Mouse (Mus musculus) heart, postnatal 0 days (tissue): ENCODE results near the gene Pola2. TPM values are rescaled to one million over a fixed set of nuclear protein-coding genes. Genes with fewer than 3 reads are reported as not detected.

Experiments used
- ATAC-seq: fragments of 200-750 bp; cut with Nextera tagmentation; 2 replicates; pipeline ENCODE4 v1.8.0; 2017; ENCODE audit warnings: low read depth, moderate number of reproducible peaks, moderate library complexity; ENCODE audit not compliant: insufficient read depth
- DNase-seq: peaks from one replicate; pipeline ENCODE4 v3.0.0-alpha.2; 2016; ENCODE audit warnings: low spot score
- H3K27ac ChIP-seq: fragments of 300-500 bp; sonication (generic); 2 replicates; pipeline ENCODE4 v1.5.1; 2014; ENCODE audit warnings: low read depth, mild to moderate bottlenecking
- H3K27me3 ChIP-seq: fragments of 300-500 bp; sonication (generic); 2 replicates; pipeline ENCODE4 v1.6.1; 2014; ENCODE audit warnings: low read length, mixed read lengths; ENCODE audit not compliant: control insufficient read depth, insufficient read depth
- H3K36me3 ChIP-seq: fragments of 300-500 bp; sonication (generic); replicated peaks from 2 replicates; pipeline ENCODE4 v1.6.1; 2014; ENCODE audit warnings: low read length, mixed read lengths; ENCODE audit not compliant: control insufficient read depth, insufficient read depth
- H3K4me1 ChIP-seq: fragments of 300-500 bp; sonication (generic); 2 replicates; pipeline ENCODE4 v1.6.1; 2014; ENCODE audit warnings: antibody characterized with exemption; ENCODE audit not compliant: control insufficient read depth, insufficient read depth
- H3K4me2 ChIP-seq: fragments of 300-500 bp; sonication (generic); 2 replicates; pipeline ENCODE4 v1.6.1; 2014; ENCODE audit warnings: low read depth, mild to moderate bottlenecking, low read length, moderate library complexity
- H3K4me3 ChIP-seq: fragments of 300-500 bp; sonication (generic); 2 replicates; pipeline ENCODE4 v1.5.1; 2014; ENCODE audit warnings: low read depth, low read length
- H3K9ac ChIP-seq: fragments of 300-500 bp; sonication (generic); replicated peaks from 2 replicates; pipeline ENCODE4 v1.6.1; 2014; ENCODE audit warnings: low read depth, low read length, mixed read lengths
- H3K9me3 ChIP-seq: fragments of 300-500 bp; sonication (generic); replicated peaks from 2 replicates; pipeline ENCODE4 v1.6.1; 2016; ENCODE audit warnings: low read length; ENCODE audit not compliant: control insufficient read depth
- CTCF ChIP-seq: IDR thresholded peaks from 2 replicates; pipeline ENCODE4 v1.5.1; 2016; ENCODE audit warnings: antibody characterized with exemption, control low read depth, low read depth
- EP300 ChIP-seq: IDR thresholded peaks from 2 replicates; pipeline ENCODE4 v1.6.1; 2016; ENCODE audit warnings: antibody characterized with exemption, low read depth
- WGBS: fragments of 180-500 bp; shearing (Covaris S2); extraction: QIAGEN DNeasy Blood & Tissue Kit; methylation state at CpG from one replicate; pipeline ENCODE4 v1.1.7; 2014; 5-methylcytosine and 5-hydroxymethylcytosine counted together
- polyA plus RNA-seq: library from polyadenylated mRNA; unstranded; fragments of >200 nt; fragmentation: Nextera tagmentation; extraction: Ambion mirVana; gene quantifications from 2 replicates; pipeline ENCODE4 v1.2.1, GENCODE M21; 2015
- total RNA-seq: library from RNA; depleted of rRNA; stranded (reverse); fragments of >200 nt; gene quantifications from 2 replicates; pipeline ENCODE4 v1.2.3, GENCODE M21; 2014; ENCODE audit warnings: low replicate concordance

Pola2 gene
- total and polyA plus RNA-seq, 2 experiments from 2014 or later = 34.1 to 44.7 TPM

GRCm38 (mm10) chr19:5955704-5956670 is 8.0 kb downstream of the Pola2 start:
- Histone ChIP-seq H3K9ac (peak overlapping the region; percentile 26; the same call in 1 of the 2 replicates), H3K27ac (peak overlapping the region; percentile 71), H3K9me3 (no peaks in the 10 kb centered on the region), H3K27me3 (no peaks in the 10 kb centered on the region), H3K4me2 (peak overlapping the region; percentile 48), H3K36me3 (peaks cover 18% of the 10 kb centered on the region; the same call in 1 of the 2 replicates), H3K4me3 (peak overlapping the region; percentile 21), H3K4me1 (peaks cover 33% of the 10 kb centered on the region)
- TF ChIP-seq EP300 (no peak), CTCF (no peak)
- DNase-seq = peak; percentile 56
- ATAC-seq = 0 out of 2 replicates have a peak, but pooled peaks have one; percentile 21
- WGBS = 49% methylated on average over 28 of the region's 28 CpGs

GRCm38 (mm10) chr19:5954936-5955335 is 9.1 kb downstream of the Pola2 start:
- no peaks in the 10 kb centered on the region for H3K27me3 ChIP-seq
- H3K27ac ChIP-seq = 0 out of 2 replicates have a peak overlapping the region, but pooled peaks have one; percentile 18
- DNase-seq (no peak), ATAC-seq (no peak)
- H3K4me1 ChIP-seq = peaks cover 36% of the 10 kb centered on the region
- TF ChIP-seq EP300 (no peak), CTCF (no peak)
- H3K4me2 ChIP-seq = no peak overlapping the region
- peaks cover 20% of the 10 kb centered on the region for H3K36me3 ChIP-seq
- WGBS = 84% methylated on average over 10 of the region's 10 CpGs
- H3K4me3 ChIP-seq = no peak overlapping the region
- no peak overlapping the region for H3K9ac ChIP-seq
- H3K9me3 ChIP-seq = no peaks in the 10 kb centered on the region

- TF ChIP-seq CTCF (no peak), EP300 (no peak)
- H3K4me1 ChIP-seq = peaks cover 36% of the 10 kb centered on the region
- H3K36me3 ChIP-seq = peaks cover 26% of the 10 kb centered on the region
- H3K9ac ChIP-seq = no peak overlapping the region
- H3K27me3 ChIP-seq = no peaks in the 10 kb centered on the region
- no peak for DNase-seq
- H3K27ac ChIP-seq = no peak overlapping the region
- WGBS = 78% methylated on average over 22 of the region's 22 CpGs
- H3K4me2 ChIP-seq = no peak overlapping the region
- ATAC-seq = no peak
- H3K4me3 ChIP-seq = no peak overlapping the region
- no peaks in the 10 kb centered on the region for H3K9me3 ChIP-seq
Measured at GRCm38 (mm10) chr19:5954031-5954710, 9.8 kb downstream of the Pola2 start.

- TF ChIP-seq EP300 (no peak), CTCF (no peak)
- Histone ChIP-seq H3K4me2 (no peak overlapping the region), H3K4me1 (peaks cover 36% of the 10 kb centered on the region), H3K36me3 (peaks cover 21% of the 10 kb centered on the region), H3K9ac (no peak overlapping the region), H3K27ac (peak overlapping the region; percentile 95), H3K27me3 (no peaks in the 10 kb centered on the region), H3K9me3 (no peaks in the 10 kb centered on the region), H3K4me3 (no peak overlapping the region)
- ATAC-seq (no peak), DNase-seq (no peak)
- WGBS = 64% methylated on average over 19 of the region's 19 CpGs
Measured at GRCm38 (mm10) chr19:5953201-5953770, 10.7 kb downstream of the Pola2 start.

- H3K9me3 ChIP-seq = no peaks in the 10 kb centered on the region
- H3K27me3 ChIP-seq = no peaks in the 10 kb centered on the region
- 15% methylated on average over 13 of the region's 13 CpGs for WGBS
- H3K9ac ChIP-seq = peak overlapping the region; percentile 34; the same call in 1 of the 2 replicates
- TF ChIP-seq CTCF (no peak; the same call in 1 of the 2 replicates), EP300 (peak; percentile 91)
- H3K4me1 ChIP-seq = peaks cover 36% of the 10 kb centered on the region
- peak overlapping the region; percentile 49 for H3K4me2 ChIP-seq
- H3K36me3 ChIP-seq = peaks cover 13% of the 10 kb centered on the region
- ATAC-seq = peak; percentile 74
- peak; percentile 91 for DNase-seq
- H3K27ac ChIP-seq = peak overlapping the region; percentile 95
- peak overlapping the region; percentile 23 for H3K4me3 ChIP-seq
Measured at GRCm38 (mm10) chr19:5952071-5952691, 11.8 kb downstream of the Pola2 start.
